Mouse (Mus musculus) heart, adult 11 months (tissue): ENCODE measurements around the gene Map2k5.

ENCODE experiments used
- DNase-seq: peaks from one replicate; pipeline ENCODE4 v3.0.0; 2022

Map2k5 gene

GRCm38 (mm10) chr9:63377270-63378142 is at the start of gene Map2k5:
Map2k5 (minus strand) TSS chr9:63377902.
- DNase-seq: peak; percentile 99

DNA sequence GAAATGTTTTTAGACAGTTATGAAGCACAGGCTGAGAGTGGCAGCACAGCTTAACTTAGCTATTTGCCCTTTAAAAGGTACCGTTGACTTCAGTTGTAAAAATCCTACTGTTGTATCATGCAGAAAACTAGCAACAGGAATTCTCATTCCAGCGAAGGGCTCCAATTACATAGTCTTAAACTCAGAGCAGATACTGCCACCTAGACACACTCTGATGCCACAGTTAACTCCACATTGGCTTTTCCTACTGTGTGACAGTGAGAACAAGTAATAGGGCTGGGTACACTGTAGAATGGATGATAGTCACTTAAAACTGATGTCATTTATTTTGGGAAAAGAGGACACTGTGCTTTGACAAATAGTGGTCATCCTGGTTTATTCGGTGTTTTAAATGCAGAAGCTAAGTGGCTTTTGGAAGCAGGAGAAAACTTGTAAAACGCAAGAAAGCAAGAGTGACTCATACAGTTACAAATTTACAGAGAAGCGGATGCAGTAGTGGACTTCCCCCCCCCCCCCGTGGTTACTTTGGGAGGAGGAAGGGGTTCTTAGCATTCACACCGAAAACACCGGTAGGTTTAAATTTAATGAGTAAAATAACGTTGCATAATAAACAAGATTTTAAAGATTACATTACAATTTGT is 43.5 kb upstream of the Map2k5 start:
- DNase-seq: no peak

- DNase-seq: no peak
Observed at GRCm38 (mm10) chr9:63420396-63420795, 42.7 kb upstream of the Map2k5 start.

- DNase-seq: no peak
Observed at GRCm38 (mm10) chr9:63400176-63400575, 22.5 kb upstream of the Map2k5 start.

GRCm38 (mm10) chr9:63399463-63399815 is 21.7 kb upstream of the Map2k5 start:
- no peak for DNase-seq

GRCm38 (mm10) chr9:63398611-63399462 is 21.1 kb upstream of the Map2k5 start, which contains the start of gene 2300009A05Rik:
2300009A05Rik (minus strand) TSS chr9:63399246.
- DNase-seq: peak; percentile 100

DNA sequence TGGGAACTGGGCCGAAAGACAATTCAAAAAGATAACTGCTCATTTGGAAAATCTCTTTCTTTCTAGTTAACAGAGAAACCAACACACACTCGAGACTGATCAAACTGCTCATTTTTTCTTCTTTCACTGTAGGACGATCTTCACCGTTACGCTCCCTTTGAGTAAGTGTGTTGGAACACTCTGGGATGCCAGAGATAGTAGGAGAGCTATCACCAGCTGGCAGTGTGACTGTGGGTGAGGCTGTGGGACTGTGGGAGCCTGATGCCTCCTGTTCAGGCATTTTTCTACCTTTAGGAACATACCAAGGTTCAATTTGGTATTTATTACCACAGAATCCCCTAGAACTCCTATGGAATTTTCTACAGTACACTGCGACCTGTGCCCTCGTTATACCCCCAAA is 17.9 kb upstream of the Map2k5 start:
- DNase-seq: no peak

GRCm38 (mm10) chr9:63391307-63391706 is 13.6 kb upstream of the Map2k5 start:
- DNase-seq: no peak

DNA sequence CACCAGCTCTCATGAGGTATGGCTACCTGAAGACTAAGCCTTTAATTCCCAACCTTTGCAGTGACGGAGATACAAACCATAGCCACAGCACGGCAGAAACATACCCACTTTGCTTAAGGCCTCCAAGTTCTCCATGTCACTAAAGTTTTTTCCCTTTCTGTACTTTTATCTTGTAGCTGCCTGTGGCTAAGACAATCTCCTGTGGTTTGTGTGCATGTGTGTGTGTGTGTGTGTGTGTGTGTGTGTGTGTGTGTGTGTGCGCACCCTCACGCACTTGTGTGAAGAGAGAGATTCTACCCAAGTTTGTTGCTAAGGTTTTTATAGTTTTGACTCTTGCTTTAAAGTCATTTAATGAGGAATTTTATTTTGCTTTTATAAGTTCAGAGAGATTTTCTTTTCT is 5.1 kb upstream of the Map2k5 start:
- DNase-seq: no peak

- DNase-seq: peak; percentile 77
Observed at GRCm38 (mm10) chr9:63380326-63380725, 2.6 kb upstream of the Map2k5 start.

DNA sequence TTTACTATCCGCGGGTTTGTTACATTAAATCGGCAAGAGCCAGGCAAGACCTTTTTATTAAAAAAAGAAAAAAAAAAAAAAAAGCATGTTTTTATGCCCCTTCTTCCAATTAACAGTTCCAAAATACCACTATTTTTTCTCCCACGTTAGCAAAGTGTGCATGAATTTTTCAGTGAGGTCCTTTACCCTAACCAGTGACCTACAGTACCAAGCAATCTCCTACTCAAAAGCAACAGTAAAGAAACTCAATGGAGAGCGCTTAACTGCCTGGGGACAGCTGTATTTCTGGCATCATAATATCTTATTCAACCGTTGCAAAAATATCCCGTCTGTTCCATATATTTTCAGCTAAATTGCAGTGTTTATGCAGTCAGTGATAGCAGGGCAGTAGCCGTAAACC is 472 bp upstream of the Map2k5 start:
- peak; percentile 40 for DNase-seq

GRCm38 (mm10) chr9:63373315-63373714 is 4.4 kb downstream of the Map2k5 start:
- DNase-seq: peak; percentile 70

DNA sequence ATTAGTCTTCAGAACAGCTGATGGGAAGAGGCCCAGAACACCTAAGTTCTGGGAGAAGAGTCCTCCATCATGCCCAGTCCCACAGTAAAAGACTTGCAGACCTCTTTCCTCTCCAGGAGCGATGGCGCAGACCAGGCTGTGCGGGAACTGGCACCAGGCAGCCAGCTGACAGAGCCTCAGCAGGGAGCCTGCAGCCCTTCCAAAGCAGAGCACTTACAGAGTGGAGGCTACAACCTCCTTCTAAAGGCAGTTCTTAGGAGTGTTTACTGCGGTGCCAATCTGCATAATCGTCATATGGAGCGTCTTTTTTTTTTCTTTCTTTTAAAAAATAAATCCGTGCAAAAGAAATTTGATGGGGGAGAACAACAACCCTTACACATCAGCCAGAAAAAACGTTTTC is 5.2 kb downstream of the Map2k5 start:
- peak; percentile 31 for DNase-seq

- peak; percentile 70 for DNase-seq
Observed at GRCm38 (mm10) chr9:63360410-63360809, 17.3 kb downstream of the Map2k5 start.

DNA sequence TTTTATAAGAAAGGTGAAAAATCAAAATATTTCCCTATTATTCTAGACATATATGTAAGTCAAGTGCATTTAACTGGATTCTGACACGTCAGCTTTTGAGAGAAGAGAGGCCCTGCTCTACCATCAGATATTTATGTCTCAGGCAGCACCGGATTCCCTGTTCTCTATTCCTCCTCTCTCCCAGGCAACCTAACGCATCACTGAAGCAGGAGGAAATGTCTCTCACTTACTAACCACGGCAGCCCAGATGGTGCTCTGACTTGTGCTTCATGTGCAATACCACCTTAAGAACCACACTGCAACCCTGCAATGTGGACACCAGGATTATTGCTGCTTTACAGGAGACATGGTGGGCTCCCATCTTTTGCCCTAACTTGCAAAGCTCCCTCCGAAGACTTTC is 18.7 kb downstream of the Map2k5 start:
- no peak for DNase-seq

DNA sequence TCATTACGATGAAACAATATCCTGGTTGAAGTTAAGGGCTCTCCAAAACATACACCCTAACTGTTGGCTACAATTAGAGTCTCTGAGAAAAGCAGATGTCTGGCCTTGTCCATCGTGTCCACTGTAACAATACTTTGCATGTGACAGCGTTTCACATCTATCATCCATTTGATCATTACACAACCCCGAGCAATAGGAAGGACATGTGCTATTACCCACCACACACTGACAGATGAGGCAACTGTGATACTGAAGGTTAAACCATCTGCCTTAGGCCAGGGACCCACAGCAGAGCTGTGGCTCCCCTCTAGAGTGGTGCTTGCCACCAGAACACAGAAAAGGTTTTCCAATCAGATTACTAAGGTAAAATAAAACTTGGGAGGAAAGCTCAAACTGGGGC is 21.0 kb downstream of the Map2k5 start:
- no peak for DNase-seq

DNA sequence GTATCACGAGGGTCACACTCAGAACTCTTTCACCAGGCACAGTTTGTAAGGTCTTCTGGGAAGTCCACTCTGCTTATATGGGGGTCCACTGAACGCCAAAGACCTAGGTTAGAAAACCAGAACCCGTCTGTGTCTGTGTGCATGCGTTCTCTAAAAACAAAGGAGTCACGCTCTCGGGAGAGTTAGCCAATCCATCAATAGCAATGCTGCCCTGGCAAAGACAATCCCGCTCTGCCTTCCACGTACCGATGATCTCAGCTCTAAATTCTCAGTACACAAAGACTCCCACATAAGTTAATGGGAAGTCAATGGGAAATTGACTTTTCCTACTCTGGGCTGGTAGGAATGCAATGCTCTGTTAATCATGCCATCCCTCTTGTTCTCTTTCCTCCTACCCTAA is 21.4 kb downstream of the Map2k5 start:
- DNase-seq: no peak

DNA sequence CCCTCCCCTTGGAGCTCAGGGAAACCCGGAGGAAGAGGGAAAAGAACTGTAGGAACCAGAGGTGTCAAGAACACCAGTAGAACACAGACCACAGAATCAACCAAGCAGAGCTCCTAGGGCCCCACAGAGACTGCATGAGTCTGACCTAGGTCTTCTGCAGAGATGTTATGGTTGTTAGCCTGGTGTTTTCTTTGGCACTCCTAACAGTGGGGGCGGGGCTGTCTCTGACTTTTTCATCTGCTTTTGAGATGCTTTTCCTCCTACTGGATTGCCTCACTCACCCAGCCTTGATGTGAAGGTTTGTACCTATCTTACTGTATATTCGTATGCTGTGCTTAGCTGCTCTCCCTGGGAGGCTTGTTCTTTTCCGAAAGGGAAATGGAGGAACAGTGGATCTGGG is 23.5 kb downstream of the Map2k5 start:
- DNase-seq: no peak

GRCm38 (mm10) chr9:63350030-63350429 is 27.7 kb downstream of the Map2k5 start:
- DNase-seq: no peak

DNA sequence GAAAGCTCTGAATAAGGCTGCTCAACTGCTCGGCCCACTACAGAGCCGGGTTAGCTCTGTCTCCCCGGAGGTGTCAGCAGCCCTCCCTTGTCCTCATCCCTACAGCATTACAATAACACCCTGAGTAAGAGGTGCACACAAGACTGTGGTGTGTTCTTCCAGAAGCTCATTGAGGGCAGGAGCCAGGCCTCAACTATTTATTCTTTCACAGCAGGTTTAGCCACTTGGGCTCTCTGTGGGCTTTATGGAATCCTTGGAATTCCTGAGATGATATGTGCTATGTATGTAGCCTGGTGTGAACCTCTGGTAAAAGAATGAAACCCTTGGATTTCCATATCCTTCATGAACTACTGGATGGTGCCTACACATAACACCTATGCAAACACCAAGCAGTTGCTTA is 28.5 kb downstream of the Map2k5 start:
- DNase-seq: no peak

GRCm38 (mm10) chr9:63348146-63348545 is 29.6 kb downstream of the Map2k5 start:
- no peak for DNase-seq

DNA sequence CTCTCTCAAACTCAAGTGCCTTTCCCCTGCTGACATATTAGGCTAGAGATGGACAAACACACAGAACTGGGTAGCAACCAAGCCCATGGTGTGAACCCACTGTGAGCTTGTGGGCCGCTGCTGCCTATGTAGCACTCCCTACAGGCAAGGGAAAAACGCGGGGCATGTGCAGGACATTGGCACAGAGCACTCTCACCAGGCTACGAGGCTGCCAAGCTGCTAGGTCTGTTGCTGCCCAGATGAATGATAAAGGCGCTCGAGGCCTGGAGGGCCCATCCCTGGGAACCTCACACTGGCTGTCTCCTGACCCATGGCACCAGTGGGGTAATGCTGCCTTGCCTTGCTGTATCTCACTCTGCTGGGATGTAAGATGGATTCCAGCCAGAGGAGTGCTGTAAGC is 31.7 kb downstream of the Map2k5 start:
- DNase-seq: peak; percentile 94

- no peak for DNase-seq
Observed at GRCm38 (mm10) chr9:63341761-63342160, 35.9 kb downstream of the Map2k5 start.
